Mouse (Mus musculus): ENCODE data around the gene Ywhag.

DNA sequence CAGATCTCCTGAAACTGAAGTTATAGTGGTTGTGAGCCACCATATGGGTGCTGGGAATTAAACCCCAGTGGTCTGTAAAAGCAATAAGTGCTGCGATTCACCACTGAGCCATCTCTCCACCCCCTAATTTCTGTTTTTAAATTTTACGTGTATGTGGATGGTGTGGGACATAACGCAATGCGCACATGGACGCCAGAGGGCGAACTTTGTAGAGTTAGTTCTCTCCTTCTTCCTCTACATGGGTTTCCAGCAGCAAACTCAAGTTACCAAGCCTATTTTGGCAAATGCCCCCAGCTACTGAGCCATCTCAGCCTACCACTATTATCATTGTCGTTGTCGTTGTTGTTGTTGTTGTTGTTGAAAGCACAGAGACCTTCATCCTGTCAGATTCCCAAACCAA is 57.2 kb downstream of the Ywhag start:
- TF ChIP-seq CTCF (IDR thresholded peaks at IDR 0.05; ENCODE audit: borderline replicate concordance, extremely low read depth, insufficient read depth, insufficient read length) (peak; percentile 66; the same call in 1 of the 2 replicates), POLR2A (IDR thresholded peaks at IDR 0.05; ENCODE audit: borderline replicate concordance, extremely low read depth, insufficient read depth, insufficient read length, poor library complexity, severe bottlenecking) (no peak)

All from brain, embryonic 14.5 days (tissue).